Mouse (Mus musculus): Measurements from ENCODE around the gene Hoxb5.

- no peak for TF ChIP-seq CTCF (IDR thresholded peaks at IDR 0.05; ENCODE audit: low read depth, low read length)
- no peak for TF ChIP-seq TAL1 (conservative IDR thresholded peaks at IDR 0.05; ENCODE audit: low read depth, low read length)
Observed at GRCm38 (mm10) chr11:96322738-96323137, 19.6 kb downstream of the Hoxb5 start.
